Mouse (Mus musculus): ENCODE results near the gene Akap8.

Akap8 gene

GRCm38 (mm10) chr17:32320597-32321389 is at the start of gene Akap8:
TSS of gene Akap8 (minus strand) at chr17:32321238.
- DNase-seq, result peak; percentile 97 to 98

GRCm38 (mm10) chr17:32368991-32369578 is 48.0 kb upstream of the Akap8 start:
- DNase-seq, result no peak

- no peak for DNase-seq
These were observed 46.7 kb upstream of the Akap8 start for GRCm38 (mm10) chr17:32367706-32368105.

GRCm38 (mm10) chr17:32365296-32365695 is 44.3 kb upstream of the Akap8 start:
- no peak for DNase-seq

GRCm38 (mm10) chr17:32364850-32365249 is 43.8 kb upstream of the Akap8 start:
- DNase-seq, result no peak

GRCm38 (mm10) chr17:32364331-32364730 is 43.3 kb upstream of the Akap8 start:
- DNase-seq, result peak; percentile 89 to 91

- peak in 1 of 2 experiments; percentile 37 for DNase-seq
These were observed 42.8 kb upstream of the Akap8 start for GRCm38 (mm10) chr17:32363821-32364301.

GRCm38 (mm10) chr17:32362686-32363085 is 41.6 kb upstream of the Akap8 start:
- DNase-seq, result no peak

- DNase-seq, result no peak
These were observed 38.9 kb upstream of the Akap8 start for GRCm38 (mm10) chr17:32359928-32360327.

GRCm38 (mm10) chr17:32358943-32359340 is 37.9 kb upstream of the Akap8 start:
- no peak for DNase-seq

GRCm38 (mm10) chr17:32358192-32358942 is 37.3 kb upstream of the Akap8 start:
- no peak for DNase-seq

- DNase-seq, result no peak
These were observed 36.0 kb upstream of the Akap8 start for GRCm38 (mm10) chr17:32356766-32357760.

GRCm38 (mm10) chr17:32356281-32356680 is 35.2 kb upstream of the Akap8 start:
- no peak for DNase-seq

GRCm38 (mm10) chr17:32355031-32355430 is 34.0 kb upstream of the Akap8 start:
- no peak for DNase-seq

GRCm38 (mm10) chr17:32354211-32354610 is 33.2 kb upstream of the Akap8 start:
- peak in 1 of 2 experiments; percentile 20 for DNase-seq

GRCm38 (mm10) chr17:32353696-32354095 is 32.7 kb upstream of the Akap8 start:
- DNase-seq, result peak; percentile 87 to 89

GRCm38 (mm10) chr17:32351726-32352125 is 30.7 kb upstream of the Akap8 start:
- DNase-seq, result no peak

- DNase-seq, result no peak
These were observed 30.2 kb upstream of the Akap8 start for GRCm38 (mm10) chr17:32351269-32351668.

GRCm38 (mm10) chr17:32350382-32350983 is 29.4 kb upstream of the Akap8 start, which contains the start of gene Akap8l:
TSS of gene Akap8l (minus strand) at chr17:32350607.
- DNase-seq, result peak; percentile 98

- DNase-seq, result no peak
These were observed 28.9 kb upstream of the Akap8 start for GRCm38 (mm10) chr17:32349851-32350381.

GRCm38 (mm10) chr17:32349037-32349732 is 28.1 kb upstream of the Akap8 start:
- peak; percentile 55 to 64 for DNase-seq
